Mouse (Mus musculus): ENCODE measurements around the gene Tcf7.

Gene Tcf7

DNA sequence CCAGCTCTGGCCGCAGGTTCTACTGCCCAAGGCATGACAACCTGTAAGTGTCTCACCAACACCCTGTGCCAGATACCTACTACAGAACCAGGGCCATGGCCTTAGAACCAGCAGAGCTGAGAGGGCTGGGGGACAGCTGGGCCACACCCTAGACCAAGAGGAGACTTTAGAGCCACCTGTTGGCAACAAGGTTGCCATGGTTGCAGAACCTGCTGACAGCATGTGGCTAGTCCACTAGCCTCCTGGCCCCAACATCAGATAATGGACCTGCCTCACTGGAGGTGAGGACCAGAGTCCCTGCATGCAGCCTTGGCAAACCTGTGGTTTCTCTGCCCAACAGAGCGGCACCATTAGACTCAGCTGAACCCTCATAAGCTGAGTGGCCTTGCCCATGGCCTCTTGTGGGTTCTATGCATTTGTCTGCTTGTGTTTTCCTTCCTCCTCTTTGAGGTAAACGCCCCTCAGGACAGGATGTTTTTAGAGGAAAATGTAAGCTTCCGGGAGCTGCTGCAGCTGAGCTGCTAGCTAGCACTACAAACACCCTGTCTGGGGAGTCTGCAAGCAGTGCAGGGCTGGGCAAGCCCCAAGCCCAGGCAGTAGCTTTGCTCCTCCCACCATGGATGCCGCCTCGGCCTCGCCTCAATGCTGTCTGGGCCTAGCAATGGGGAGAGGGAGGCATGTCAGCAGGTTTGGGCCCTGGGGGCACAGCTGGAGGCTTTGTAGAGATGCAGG, 14.5 kb downstream of the Tcf7 start:
- WGBS: 82% methylated on average over 7 of the region's 7 CpGs

- 86% methylated on average over 5 of the region's 5 CpGs for WGBS
These were observed 15.5 kb downstream of the Tcf7 start for GRCm38 (mm10) chr11:52267271-52267670.

DNA sequence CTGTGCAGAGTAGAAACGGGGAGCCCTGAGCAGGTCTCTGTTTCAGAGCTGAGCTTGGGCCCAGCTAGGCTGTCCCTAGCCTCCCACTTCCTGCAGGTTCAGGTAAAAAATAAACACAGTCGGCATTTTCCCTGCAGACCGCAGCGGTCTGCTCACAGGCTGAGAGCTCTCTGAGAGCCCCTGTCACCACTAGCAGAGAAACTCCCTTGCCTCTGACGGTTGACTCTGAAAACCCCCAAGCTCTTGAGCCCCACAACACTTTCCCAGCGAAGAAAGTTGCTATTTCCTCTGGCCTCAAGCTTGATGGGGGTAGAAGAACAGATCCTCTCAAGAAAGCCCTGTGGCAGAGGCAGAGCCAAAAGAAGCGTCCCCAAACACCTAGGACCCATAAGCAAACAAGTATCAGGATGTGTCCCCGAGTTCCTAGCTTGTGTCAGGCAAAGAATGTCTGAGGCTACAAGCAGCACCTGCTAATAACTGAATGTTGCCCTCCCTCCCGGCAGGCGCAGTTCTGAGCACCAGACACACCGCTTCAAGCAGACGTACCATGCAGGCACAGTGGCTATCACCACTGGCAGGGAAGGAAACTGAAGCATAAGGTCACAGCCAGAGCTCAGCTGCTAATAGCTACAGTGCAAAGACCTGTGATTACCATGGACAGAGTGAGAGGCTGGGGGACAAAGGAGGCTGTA, 17.1 kb downstream of the Tcf7 start:
- WGBS: 78% methylated on average over 12 of the region's 12 CpGs

- WGBS: 83% methylated on average over 7 of the region's 7 CpGs
These were observed 17.9 kb downstream of the Tcf7 start for GRCm38 (mm10) chr11:52264871-52265270.

DNA sequence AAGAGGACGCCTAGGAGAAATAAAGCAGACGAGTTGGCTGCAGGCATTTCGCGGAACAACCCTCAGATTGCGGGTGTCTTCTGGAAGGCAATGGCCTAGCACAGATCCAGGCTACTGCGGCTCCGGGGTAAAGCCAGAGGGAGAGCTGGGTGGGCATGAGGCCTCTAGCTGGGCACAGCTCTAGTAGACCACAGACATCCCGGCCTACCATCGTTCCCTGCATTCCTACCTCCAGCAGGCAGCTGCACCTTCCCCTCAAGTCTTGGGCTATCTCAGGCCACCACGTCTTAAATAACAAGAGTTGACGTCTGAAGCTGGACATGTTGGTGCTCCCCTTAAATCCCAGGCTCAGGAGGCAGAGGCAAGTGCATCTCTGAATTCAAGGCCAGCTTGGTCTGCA, 20.5 kb downstream of the Tcf7 start:
- WGBS: 94% methylated on average over 11 of the region's 11 CpGs

DNA sequence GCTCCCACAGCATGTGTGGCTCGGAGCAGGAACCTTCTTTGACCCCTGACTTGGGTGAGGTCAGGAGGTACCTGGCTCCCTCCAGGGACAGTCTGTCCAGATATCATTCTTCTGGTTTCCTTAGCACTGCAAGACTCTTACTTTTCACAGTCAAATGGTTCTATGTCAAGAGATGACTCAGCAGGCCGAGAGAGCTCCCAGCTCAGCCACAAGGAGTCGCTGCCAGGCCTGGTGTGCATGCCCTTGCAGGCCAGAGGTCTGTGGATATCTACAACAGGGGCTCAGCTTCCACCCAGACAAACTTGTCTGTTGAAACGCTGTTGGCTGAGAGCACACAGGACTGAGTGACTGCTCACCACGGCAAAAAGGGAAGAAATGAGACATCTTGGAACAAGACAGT, 20.9 kb downstream of the Tcf7 start:
- 66% methylated on average over 5 of the region's 5 CpGs for WGBS

- 81% methylated on average over 4 of the region's 4 CpGs for WGBS
These were observed 21.9 kb downstream of the Tcf7 start for GRCm38 (mm10) chr11:52260878-52261277.

GRCm38 (mm10) chr11:52258711-52259110, 24.1 kb downstream of the Tcf7 start:
- WGBS: 89% methylated on average over 5 of the region's 5 CpGs

GRCm38 (mm10) chr11:52257376-52257775, 25.4 kb downstream of the Tcf7 start:
- 86% methylated on average over 3 of the region's 3 CpGs for WGBS

DNA sequence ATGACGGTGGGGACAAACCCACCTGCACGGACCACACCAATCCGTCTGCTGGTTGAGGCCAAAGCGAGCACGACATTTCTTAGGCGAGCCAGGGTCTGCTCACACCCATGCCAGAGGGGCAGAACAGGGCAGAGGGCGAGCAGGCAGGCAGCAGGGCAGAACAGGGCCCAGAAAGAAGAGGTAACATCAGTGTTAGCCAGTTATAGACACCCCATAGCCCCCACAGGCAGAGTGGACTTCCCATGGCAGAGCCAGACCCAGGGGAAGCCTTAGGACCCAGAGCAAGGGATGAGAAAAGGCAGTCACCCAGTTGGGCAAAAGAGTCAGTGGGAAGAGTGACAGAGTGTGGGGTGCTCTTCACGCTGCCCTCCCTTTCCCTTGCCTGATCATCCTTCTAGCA, 27.7 kb downstream of the Tcf7 start:
- WGBS: 92% methylated on average over 8 of the region's 8 CpGs

GRCm38 (mm10) chr11:52253674-52254375, 29.0 kb downstream of the Tcf7 start:
- 64% methylated on average over 11 of the region's 11 CpGs for WGBS

DNA sequence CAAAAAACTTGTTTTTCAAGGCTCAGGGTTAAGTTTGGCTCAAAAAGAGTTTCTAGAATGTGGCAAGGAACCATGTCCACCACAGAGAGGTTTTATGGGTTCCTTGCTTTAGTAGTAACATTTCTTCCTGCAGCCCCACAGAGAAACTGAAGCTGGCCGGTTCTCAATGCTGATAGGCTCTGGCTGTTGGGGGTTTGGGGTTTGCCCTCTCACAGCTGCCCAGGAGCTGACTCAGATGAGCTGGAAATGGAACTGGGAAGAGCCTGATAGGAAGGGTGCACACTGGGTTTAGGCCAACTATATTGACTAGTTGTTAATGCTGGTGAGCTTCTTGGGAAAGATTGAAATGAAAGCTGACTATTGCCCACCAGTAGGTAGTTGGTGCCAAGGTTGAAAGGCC, 30.1 kb downstream of the Tcf7 start:
- 68% methylated on average over 1 of the region's 1 CpGs for WGBS

- 78% methylated on average over 5 of the region's 5 CpGs for WGBS
These were observed 31.0 kb downstream of the Tcf7 start for GRCm38 (mm10) chr11:52251770-52252169.

GRCm38 (mm10) chr11:52249452-52249851, 33.4 kb downstream of the Tcf7 start:
- 59% methylated on average over 2 of the region's 2 CpGs for WGBS

DNA sequence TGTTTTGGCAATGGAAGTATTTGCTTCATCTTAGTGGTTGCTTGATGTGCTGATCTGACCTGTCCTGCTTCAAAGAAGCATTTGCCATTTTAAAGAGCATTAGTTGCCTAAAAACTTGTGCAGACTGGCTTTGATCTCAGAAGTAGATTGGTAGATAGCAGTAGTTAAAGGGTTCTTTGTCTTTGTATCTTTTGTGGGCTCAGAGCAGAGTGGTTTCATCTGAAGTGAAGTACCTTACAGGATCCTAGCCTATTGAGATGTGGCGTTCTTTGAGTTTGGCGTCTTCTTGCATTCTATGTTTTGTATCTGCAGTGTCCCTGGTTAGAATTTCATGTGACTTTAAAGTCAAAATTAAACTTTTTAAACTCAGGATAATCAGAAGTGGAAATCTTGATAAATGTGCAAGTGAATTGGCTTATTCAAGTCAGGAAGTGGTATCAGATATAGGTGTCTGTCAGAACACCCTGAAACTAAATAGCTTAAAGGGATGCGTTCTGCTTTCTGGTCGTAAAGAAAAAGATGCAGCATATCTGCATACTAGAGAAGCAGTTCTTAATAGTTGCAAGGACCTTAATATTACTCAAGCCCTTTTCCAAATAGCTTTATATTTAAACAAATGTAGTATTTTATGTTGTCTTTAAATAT, 41.8 kb downstream of the Tcf7 start:
- WGBS: 89% methylated on average over 4 of the region's 4 CpGs

- WGBS: 97% methylated on average over 1 of the region's 1 CpGs
These were observed 48.9 kb downstream of the Tcf7 start for GRCm38 (mm10) chr11:52233906-52234305.

GRCm38 (mm10) chr11:52233043-52233653, 49.7 kb downstream of the Tcf7 start:
- 26% methylated on average over 3 of the region's 3 CpGs for WGBS

GRCm38 (mm10) chr11:52231606-52232541, 50.9 kb downstream of the Tcf7 start, which contains the start of gene Skp1a:
TSS of gene Skp1a (plus strand) at chr11:52231995.
- WGBS: under 1% methylated on average over 87 of the region's 87 CpGs

GRCm38 (mm10) chr11:52230694-52231093, 52.1 kb downstream of the Tcf7 start:
- 68% methylated on average over 5 of the region's 5 CpGs for WGBS

- 76% methylated on average over 7 of the region's 7 CpGs for WGBS
These were observed 53.9 kb downstream of the Tcf7 start for GRCm38 (mm10) chr11:52228722-52229448.

Measured in cerebral cortex, adult 2 months (tissue).